Mouse (Mus musculus) CH12.LX (cell line): ENCODE data around the gene Tspo2. TPM values are rescaled to one million over a fixed set of nuclear protein-coding genes. Genes with fewer than 3 reads are reported as not detected.

ENCODE experiments used
- DNase-seq: peaks from one replicate; pipeline ENCODE4 v3.0.0-alpha.2; 2013; ENCODE audit errors: extremely low read depth
- H3K27ac ChIP-seq: 2 replicates; pipeline ENCODE4 v1.5.1; 2012; ENCODE audit warnings: low read depth, mild to moderate bottlenecking, control low read depth, moderate library complexity; ENCODE audit not compliant: insufficient read depth
- H3K27me3 ChIP-seq: replicated peaks from 2 replicates; pipeline ENCODE3; 2012; ENCODE audit warnings: inconsistent platforms
- H3K36me3 ChIP-seq, 2 experiments: replicated peaks in 1 of 2; 2 replicates each; pipeline versions ENCODE3 to v1.6.1; 2012; ENCODE audit warnings: inconsistent platforms in 1 of 2, low read length in 1 of 2, mild to moderate bottlenecking in 1 of 2, mixed read lengths in 1 of 2, moderate library complexity in 1 of 2; ENCODE audit not compliant: control insufficient read depth in 1 of 2, insufficient read depth in 1 of 2
- H3K4me1 ChIP-seq, 2 experiments: 2 replicates each; pipeline ENCODE4 v1.6.1; 2012; ENCODE audit warnings: inconsistent platforms in 1 of 2, moderate library complexity in 1 of 2; ENCODE audit not compliant: insufficient read depth in 2 of 2, control insufficient read depth in 1 of 2
- H3K4me2 ChIP-seq: 2 replicates; pipeline ENCODE4 v1.6.1; 2012; ENCODE audit warnings: low read depth, mild to moderate bottlenecking, control low read depth; ENCODE audit not compliant: poor library complexity, insufficient read depth, severe bottlenecking
- H3K4me3 ChIP-seq, 3 experiments: fragments of 150-350 bp in 1 of 3; sonication (generic) in 1 of 3; replicated peaks in 1 of 3; 2 replicates each; pipeline versions ENCODE3 to v1.5.1; 2011 to 2012; ENCODE audit warnings: low read depth in 2 of 3, low read length in 2 of 3, mild to moderate bottlenecking in 2 of 3, moderate library complexity in 2 of 3, control low read depth in 1 of 3, improper control_type of control experiment in 1 of 3, inconsistent platforms in 1 of 3, mixed read lengths in 1 of 3; ENCODE audit not compliant: poor library complexity in 1 of 3
- H3K79me2 ChIP-seq: replicated peaks from 2 replicates; pipeline ENCODE4 v1.6.1; 2012; ENCODE audit warnings: mild to moderate bottlenecking, moderate library complexity; ENCODE audit not compliant: control insufficient read depth, poor library complexity, insufficient read depth, severe bottlenecking; ENCODE audit errors: extremely low read depth
- H3K9ac ChIP-seq: 2 replicates; pipeline ENCODE4 v1.6.1; 2012; ENCODE audit warnings: low read depth, mild to moderate bottlenecking, control low read depth, moderate library complexity; ENCODE audit not compliant: insufficient read depth
- H3K9me3 ChIP-seq: replicated peaks from 2 replicates; pipeline ENCODE3; 2012; ENCODE audit warnings: low read length, inconsistent platforms, mixed read lengths
- CHD1 ChIP-seq: IDR thresholded peaks from 2 replicates; pipeline ENCODE4 v1.6.1; 2012; ENCODE audit warnings: low read depth, low read length, improper control_type of control experiment, inconsistent platforms
- CTCF ChIP-seq, 2 experiments: IDR thresholded peaks in 1 of 2; conservative IDR thresholded peaks in 1 of 2; 2 replicates each; pipeline ENCODE4 v1.5.1; 2011 to 2012; ENCODE audit warnings: low read depth in 2 of 2, low read length in 2 of 2, improper control_type of control experiment in 1 of 2, inconsistent platforms in 1 of 2, mild to moderate bottlenecking in 1 of 2, moderate library complexity in 1 of 2
- ELF1 ChIP-seq: IDR thresholded peaks from 2 replicates; pipeline ENCODE4 v1.6.1; 2014; ENCODE audit warnings: low read depth, mild to moderate bottlenecking, inconsistent platforms, low read length, improper control_type of control experiment
- EP300 ChIP-seq: IDR thresholded peaks from 2 replicates; pipeline ENCODE4 v1.6.1; 2011; ENCODE audit warnings: low read length, improper control_type of control experiment
- GABPA ChIP-seq: IDR thresholded peaks from 2 replicates; pipeline ENCODE4 v1.6.1; 2012; ENCODE audit warnings: low read depth, low read length, improper control_type of control experiment, inconsistent platforms; ENCODE audit not compliant: insufficient replicate concordance
- HCFC1 ChIP-seq: IDR thresholded peaks from 2 replicates; pipeline ENCODE4 v1.6.1; 2012; ENCODE audit warnings: low read depth, mild to moderate bottlenecking, inconsistent platforms, low read length, improper control_type of control experiment
- IRF4 ChIP-seq: IDR thresholded peaks from 2 replicates; pipeline ENCODE4 v1.6.1; 2014; ENCODE audit warnings: low read depth, mild to moderate bottlenecking, inconsistent platforms, low read length, improper control_type of control experiment
- JUND ChIP-seq: conservative IDR thresholded peaks from 2 replicates; pipeline ENCODE4 v1.6.1; 2011; ENCODE audit warnings: low read depth, low read length, improper control_type of control experiment
- KAT2A ChIP-seq: IDR thresholded peaks from 2 replicates; pipeline ENCODE4 v1.6.1; 2012; ENCODE audit warnings: low read length, improper control_type of control experiment, inconsistent platforms; ENCODE audit not compliant: insufficient replicate concordance
- MAFK ChIP-seq: IDR thresholded peaks from 2 replicates; pipeline ENCODE4 v1.6.1; 2011; ENCODE audit warnings: low read length, improper control_type of control experiment; ENCODE audit not compliant: insufficient replicate concordance
- MYC ChIP-seq: IDR thresholded peaks from 2 replicates; pipeline ENCODE4 v1.6.1; 2011; ENCODE audit warnings: low read depth, mild to moderate bottlenecking, improper control_type of control experiment, low read length
- NELFE ChIP-seq: IDR thresholded peaks from 2 replicates; pipeline ENCODE4 v1.6.1; 2011; ENCODE audit warnings: low read depth, low read length, improper control_type of control experiment
- PAX5 ChIP-seq: IDR thresholded peaks from 2 replicates; pipeline ENCODE4 v1.6.1; 2012; ENCODE audit warnings: low read length, inconsistent platforms, mixed read lengths
- SMC3 ChIP-seq: IDR thresholded peaks from 2 replicates; pipeline ENCODE4 v1.6.1; 2011; ENCODE audit warnings: low read depth, low read length, improper control_type of control experiment
- TBP ChIP-seq: conservative IDR thresholded peaks from 2 replicates; pipeline ENCODE4 v1.6.1; 2011; ENCODE audit warnings: low read depth, low read length, improper control_type of control experiment
- USF1 ChIP-seq: IDR thresholded peaks from 2 replicates; pipeline ENCODE4 v1.6.1; 2014; ENCODE audit warnings: low read depth, mild to moderate bottlenecking, inconsistent platforms, low read length, improper control_type of control experiment
- ZMIZ1 ChIP-seq: IDR thresholded peaks from 2 replicates; pipeline ENCODE4 v1.6.1; 2012; ENCODE audit warnings: low read depth, mild to moderate bottlenecking, inconsistent platforms, low read length, improper control_type of control experiment
- dilution Hi-C: fragments of 300-500 bp; cut with MboI; formaldehyde crosslinking; loops from 2 replicates; pipeline ENCODE4 v1.14.3; 2020; ENCODE audit warnings: low sequenced_read_pairs; ENCODE audit not compliant: extremely low pct_unique_long_range_greater_than_20kb, extremely low pct_ligation_motif_present
- in situ Hi-C: fragments of 300-500 bp; cut with MboI; formaldehyde crosslinking; loops from 3 replicates; pipeline ENCODE4 v1.14.3; 2019; ENCODE audit warnings: low sequenced_read_pairs, low pct_ligation_motif_present, low pct_unique_long_range_greater_than_20kb, mixed read lengths
- polyA plus RNA-seq: library from polyadenylated mRNA; unstranded; fragments of >175 nt; gene quantifications from 2 replicates; pipeline ENCODE4 v1.2.1, GENCODE M21; 2012; ENCODE audit warnings: low read depth; ENCODE audit not compliant: insufficient read length
- total RNA-seq, 2 experiments: library from RNA; depleted of rRNA; stranded (reverse); fragments of 300-350 nt in 1 of 2; fragments of >200 nt in 1 of 2; gene quantifications; 2 replicates each; pipeline ENCODE4 v1.2.3; 2012 to 2014

Tspo2 gene
- total and polyA plus RNA-seq, 3 experiments, result not detected

DNA sequence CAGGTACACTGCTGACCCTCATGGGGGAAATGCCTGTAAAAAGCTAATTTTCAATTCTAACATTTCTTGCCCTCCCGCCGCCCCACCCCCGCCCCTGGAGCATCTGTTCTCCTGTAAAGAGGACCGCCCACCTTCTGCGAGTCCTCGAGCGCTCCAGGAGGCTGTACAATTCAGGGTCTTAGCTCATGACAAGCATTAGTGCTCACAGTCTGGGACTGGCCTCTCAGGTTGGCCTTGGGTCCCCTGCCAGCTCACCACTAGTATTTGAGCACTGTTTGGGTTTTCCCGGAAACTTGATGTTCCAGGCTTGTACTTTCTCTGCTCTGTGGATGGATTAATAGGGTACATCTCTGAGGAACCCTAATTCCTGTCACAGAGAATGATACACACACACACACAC, 42.7 kb upstream of the Tspo2 start:
- Histone ChIP-seq H3K4me3 (no peak overlapping the region), H3K4me2 (no peak overlapping the region), H3K4me1 (no peaks in the 10 kb centered on the region), H3K9ac (no peak overlapping the region), H3K36me3 (no peaks in the 10 kb centered on the region), H3K27me3 (peaks cover 1% of the 10 kb centered on the region), H3K27ac (no peak overlapping the region), H3K79me2 (no peaks in the 10 kb centered on the region), H3K9me3 (peaks cover 14% of the 10 kb centered on the region)
- TF ChIP-seq EP300, result no peak
- TF ChIP-seq IRF4, result no peak
- no peak for TF ChIP-seq GABPA
- TF ChIP-seq CHD1, result no peak
- no peak for TF ChIP-seq PAX5
- TF ChIP-seq KAT2A, result no peak
- TF ChIP-seq ZMIZ1, result no peak
- TF ChIP-seq TBP, result no peak
- no peak for TF ChIP-seq SMC3
- TF ChIP-seq USF1, result no peak
- TF ChIP-seq ELF1, result no peak
- no peak for TF ChIP-seq NELFE
- no peak for TF ChIP-seq CTCF (conservative IDR thresholded peaks at IDR 0.05 in 1 of 2, IDR thresholded peaks at IDR 0.05 in 1 of 2; ENCODE audit: low read depth in 2 of 2, low read length in 2 of 2)
- dilution Hi-C loops, result no loop called here
- DNase-seq, result no peak
- in situ Hi-C loops, result no loop called here

DNA sequence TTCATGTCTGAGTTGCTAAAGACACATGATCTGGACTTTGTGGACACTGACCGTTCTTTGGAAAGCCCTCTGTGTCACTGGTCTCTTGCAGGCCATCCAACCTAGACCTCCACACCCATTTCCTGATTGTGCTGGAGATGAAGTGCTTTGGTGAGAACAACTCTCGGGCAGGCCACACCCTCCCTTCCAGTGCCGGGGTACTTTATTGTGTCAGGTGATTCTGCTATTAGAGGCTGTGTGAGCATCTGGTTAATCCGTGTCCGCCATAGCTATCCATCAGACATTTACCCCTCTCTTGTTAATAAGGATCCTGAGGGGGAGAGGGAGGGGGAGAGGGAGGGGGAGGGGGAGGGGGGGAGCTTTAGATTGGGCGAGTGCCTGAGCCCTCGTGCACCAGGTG, 42.3 kb upstream of the Tspo2 start:
- dilution Hi-C loops, result no loop called here
- H3K9me3 ChIP-seq, result peaks cover 14% of the 10 kb centered on the region
- H3K9ac ChIP-seq, result no peak overlapping the region
- H3K4me1 ChIP-seq, result no peaks in the 10 kb centered on the region
- no peaks in the 10 kb centered on the region for H3K79me2 ChIP-seq
- peaks cover under 1% of the 10 kb centered on the region for H3K27me3 ChIP-seq
- no peak for DNase-seq
- TF ChIP-seq JUND (no peak), MAFK (no peak), MYC (no peak), IRF4 (no peak), EP300 (no peak), HCFC1 (no peak), GABPA (no peak)
- TF ChIP-seq, all 38 proteins: peak for 0
- in situ Hi-C loops, result no loop called here
- Histone ChIP-seq H3K27ac (no peak overlapping the region), H3K4me2 (no peak overlapping the region), H3K4me3 (no peak overlapping the region), H3K36me3 (no peaks in the 10 kb centered on the region)
